Mouse (Mus musculus) megakaryocyte progenitor cell, adult 5-6 weeks (primary cell): ENCODE measurements around the gene Mdm4. TPM values are rescaled to one million over a fixed set of nuclear protein-coding genes. Genes with fewer than 3 reads are reported as not detected.

Experiments
- ATAC-seq: replicated peaks from 2 replicates; pipeline ENCODE4 v1.8.0; 2016; ENCODE audit warnings: mild to moderate bottlenecking, moderate TSS enrichment, inconsistent platforms; ENCODE audit not compliant: poor library complexity
- total RNA-seq, 2 experiments: library from RNA; stranded (forward) in 1 of 2; stranded (reverse) in 1 of 2; fragments of 157-497, 149-512 nt in 1 of 2; fragments of 200-1000 nt in 1 of 2; gene quantifications; 2 replicates each; pipeline versions ENCODE4 v1.2.3 to v1.2.4; 2015 to 2017

The Mdm4 gene
- total RNA-seq (2015), result 65.0 and 85.1 TPM in 2 replicates
- 105 and 121 TPM in 2 replicates for total RNA-seq (2017)

DNA sequence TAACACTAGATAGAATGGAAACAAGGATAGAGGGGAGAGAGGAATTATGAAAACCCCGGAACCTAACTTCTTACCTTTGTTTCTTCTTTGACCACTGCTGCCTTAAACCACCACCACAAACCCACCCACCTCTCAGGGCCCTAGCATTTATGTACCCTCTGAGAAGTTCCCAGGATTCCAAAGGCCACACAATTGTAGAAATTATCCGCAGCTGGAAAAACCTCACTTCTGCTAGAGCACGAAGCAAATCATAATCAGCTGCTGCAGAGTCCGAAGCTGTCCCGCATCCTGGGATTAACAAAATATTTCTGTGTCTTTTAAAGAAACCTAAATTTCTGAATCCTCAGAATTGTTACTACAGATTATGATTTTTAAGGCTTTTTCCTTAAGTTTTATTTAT lies at the start of gene Mdm4:
Gene Mdm4, minus strand, starts transcription at position 101 of the 400 bp plus-strand sequence.
- no peak for ATAC-seq

DNA sequence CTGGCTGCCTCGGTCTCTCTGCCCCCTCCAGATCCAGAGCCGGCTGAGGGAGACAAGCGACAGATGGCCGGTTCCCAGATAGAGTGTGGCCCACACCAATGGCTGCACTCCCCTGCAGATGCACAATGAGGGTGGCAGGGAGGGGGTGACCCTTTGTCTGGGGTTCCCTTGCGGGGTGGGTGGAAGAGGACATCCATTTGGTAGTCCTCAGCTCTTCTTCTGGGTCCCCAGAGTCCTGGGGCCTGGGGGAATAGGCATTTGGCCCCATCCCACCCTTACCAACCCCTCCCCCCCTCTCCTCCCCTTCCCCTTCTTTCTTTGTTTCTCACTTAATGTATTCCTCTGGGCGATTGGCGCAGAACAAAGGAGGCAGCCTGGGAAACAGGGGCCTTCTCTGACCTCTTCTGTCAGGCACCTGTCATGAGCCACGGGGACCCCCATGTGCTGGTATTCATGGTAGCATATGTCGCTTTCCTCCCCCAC lies 49.8 kb upstream of the Mdm4 start:
- ATAC-seq, result no peak

DNA sequence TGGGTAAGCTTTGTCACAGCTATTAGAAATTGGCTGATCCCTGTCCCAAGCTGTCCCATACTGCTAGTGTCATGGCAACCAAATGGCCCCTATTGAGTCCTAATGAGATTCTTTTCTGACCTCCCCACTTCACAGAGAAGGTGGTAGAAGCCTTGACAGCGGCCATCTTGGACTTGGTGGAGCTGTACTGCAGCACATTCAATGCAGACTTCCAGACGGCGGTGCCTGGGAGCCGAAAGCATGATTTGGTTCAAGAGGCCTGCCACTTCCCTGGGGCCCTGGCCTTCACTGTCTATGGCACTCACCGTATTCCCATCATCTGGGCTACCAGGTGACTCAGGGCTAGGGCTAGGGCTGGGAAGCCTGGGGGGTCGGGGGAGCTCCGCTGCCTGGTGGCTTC lies 49.1 kb upstream of the Mdm4 start:
- no peak for ATAC-seq

DNA sequence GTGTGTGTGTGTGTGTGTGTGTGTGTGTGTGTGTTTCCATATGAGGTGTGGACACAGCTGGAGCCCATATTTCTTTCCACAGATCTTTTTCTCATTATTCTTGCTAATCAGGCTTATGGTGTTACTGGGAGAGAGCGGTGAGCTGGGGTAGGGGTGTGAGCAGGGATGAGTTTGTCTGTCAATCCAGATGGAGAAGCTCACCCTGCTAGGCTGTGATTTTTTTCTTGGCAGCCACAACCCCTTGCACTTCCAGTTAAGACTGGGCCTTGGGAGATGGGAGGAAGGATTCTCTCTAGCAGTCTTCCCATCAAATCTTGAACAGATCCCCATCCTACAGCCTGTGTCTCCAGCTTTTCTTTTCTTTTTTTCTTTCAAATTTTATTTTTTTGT lies 48.0 kb upstream of the Mdm4 start:
- ATAC-seq, result no peak

DNA sequence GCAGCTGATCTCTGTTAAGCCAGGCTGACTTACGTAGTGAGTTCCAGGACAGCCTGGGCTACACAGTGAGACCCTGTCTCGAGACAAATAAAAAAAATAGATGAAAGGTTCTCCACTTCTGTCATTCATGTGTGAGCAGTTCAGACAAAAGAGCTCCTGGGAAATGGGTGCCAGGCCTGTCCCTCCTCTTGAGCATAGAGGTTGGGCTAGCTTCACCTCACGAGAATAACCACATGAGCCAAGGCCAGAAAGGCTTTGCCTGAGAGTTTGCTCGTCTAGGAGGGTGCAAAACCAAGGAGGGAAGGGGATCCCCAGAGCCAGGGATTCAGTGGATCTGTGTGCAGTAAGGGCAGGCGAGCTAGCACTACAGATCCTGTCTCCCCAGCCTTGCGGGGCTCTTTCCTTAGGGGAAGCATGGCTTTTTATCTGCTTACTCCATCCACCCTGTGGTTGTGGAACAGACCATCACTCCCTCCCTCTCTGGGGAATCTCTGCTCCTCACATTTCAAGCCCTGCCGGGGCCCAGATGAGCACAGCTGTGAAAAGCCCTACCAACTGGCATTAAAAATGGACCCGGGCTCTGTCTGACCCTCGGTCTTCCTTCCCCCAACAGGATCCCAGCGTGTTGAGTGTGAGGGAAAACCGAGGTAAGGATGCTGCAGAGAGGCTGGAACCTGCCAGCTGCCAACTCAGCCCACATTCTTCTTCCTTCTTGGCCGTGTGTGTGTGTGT lies 47.4 kb upstream of the Mdm4 start:
- ATAC-seq, result no peak

DNA sequence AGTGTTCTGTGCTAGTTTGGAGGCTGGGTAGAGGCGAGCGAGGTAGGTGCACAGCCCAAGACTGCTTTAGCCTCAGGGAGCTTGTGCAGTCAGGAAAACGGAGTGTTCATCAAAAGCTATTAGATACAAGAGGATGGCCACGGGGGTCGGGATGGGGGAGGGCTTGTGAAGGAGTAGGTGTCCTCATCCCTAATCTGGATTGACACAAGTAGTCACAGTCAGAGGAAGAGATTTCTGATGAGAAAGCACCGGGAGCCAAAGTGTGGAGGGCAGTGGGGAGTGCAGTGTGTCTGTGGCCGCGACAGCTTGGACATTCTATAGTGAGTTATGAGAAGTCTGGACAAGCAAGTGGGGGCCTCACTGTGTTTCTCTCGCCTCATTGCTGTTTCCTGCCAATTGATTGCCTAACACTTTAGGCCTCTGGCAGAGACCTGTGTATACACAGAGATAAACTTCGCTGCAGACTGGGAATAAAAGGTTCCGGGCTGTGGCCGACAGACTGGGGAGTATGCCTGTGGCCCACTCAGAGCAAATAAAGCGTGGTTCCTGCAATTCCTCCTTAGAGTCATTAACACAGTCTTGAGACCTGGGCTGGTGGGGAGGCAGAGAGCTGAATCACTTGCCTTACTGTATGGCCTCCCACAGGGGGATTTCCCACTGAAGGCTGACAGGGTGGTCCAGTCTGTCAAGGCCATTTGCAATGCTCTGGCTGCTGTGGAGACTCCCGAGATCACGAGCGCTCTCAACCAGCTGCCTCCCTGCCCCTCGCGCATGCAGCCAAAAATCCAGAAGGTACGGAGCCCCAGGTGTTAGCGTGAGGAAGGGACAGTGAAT lies 46.5 kb upstream of the Mdm4 start:
- ATAC-seq, result 0 out of 2 replicates have a peak, but pooled peaks have one; percentile 4

DNA sequence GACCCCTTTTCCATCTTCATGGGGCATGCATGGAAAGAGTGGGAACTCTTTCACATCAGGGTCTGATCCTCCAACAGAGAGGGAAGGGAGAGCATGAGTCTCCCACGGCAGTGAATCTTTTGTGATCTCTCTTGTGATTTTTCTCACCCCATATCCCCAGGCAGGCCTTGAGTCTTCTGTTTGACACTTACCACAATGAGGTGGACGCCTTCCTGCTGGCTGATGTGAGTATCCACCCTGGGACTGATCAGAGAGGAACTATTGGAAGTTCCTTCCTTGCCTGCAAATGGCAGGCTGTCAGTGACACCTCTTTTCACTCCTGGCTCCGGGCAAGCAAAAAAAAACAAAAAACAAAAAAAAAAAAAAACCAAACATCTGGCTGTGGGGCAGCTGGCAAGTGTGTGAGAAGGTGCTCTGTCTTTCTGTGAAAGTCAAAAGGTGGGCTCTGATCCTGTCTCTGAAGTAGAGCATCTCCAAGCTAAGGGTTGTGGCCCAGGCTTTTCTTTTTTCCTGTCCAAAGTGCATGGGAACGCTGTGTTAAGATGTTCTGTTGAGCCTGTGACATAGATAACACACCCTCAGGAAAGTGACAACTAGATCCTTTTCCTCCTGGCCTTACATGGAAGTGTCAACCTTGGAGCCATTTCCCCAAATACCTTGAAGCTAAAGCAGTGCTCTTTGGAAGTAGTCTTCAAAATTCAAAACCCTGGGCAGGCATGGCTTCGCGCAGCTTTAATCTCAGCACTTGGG lies 45.5 kb upstream of the Mdm4 start:
- no peak for ATAC-seq

DNA sequence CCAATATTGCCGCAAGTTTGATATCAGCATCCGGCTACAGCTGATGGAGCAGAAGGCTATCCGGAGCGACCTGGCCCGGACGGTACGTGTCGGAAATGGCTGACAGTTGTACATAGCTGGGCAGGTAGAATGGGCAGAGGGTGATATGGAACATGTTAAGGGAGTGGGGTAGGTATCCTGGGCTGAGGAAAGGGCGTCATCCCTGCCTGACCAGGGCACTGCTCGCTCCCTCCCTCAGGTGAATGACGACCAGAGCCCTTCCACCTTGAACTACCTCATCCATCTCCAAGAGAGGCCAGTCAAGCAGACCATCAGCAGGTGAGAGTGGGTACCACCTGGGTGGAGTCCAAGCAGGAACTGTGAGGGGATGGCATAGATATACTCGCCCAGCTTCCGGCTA lies 44.2 kb upstream of the Mdm4 start:
- ATAC-seq, result no peak

DNA sequence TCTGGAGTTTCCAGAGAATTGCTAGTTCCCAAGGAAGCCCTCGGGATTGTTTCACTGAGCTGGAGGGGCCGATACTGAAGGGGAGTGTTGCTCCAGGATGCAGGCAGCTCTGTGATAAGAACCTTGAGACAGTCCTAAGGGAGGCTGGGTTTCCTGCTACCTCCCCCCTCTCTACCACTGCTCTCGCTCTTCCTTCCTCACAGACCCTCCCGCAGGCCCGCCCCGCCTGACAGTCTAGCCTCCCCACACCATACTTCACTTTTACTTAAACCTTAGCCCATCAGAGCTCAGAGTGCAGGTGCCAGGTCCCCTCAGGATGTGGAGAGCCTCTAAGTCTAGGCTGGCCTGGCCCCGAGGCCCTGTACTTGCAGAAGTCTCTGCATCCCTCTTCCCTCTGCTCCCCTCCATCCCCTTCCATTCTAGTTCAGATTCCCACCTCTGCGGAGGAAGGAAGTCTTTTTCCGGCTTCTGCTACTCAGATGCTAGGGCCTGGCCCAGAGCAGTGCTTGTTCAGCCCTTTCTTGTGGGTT lies 43.0 kb upstream of the Mdm4 start:
- ATAC-seq, result peak; percentile 59

DNA sequence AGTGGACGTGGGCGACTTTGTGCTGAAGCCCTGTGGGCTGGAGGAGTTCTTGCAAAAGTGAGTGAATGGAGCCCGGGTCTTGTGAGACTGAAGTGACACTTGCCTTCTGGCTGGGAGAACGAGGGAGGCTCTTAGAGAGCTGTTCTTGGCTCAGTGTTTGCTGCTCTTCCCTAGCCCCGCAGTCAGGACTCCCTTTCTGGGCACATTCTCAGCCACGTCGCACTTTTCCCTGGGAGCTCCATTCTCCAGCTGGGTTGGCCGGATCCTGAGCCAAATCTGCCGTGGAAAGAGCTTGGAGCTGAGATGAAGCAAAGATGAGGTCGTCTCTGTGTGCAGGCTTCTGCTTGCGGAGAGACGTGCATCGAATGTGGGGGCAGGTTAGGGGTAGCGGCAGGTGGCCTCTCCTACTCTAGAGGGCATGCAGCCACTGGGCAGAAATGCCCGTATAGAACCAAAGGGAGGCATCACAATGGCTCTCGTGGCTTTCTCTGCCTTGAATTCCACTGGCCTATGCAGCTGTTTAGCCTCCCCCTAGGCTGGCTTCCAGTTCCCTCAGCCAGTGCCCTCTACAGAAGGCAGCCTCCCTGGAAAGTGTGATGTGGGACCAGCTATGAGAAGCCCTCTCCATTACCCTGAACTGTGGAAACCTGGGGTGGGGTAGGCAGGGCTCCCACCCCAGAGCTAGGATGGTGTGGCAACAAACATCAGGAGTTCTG lies 41.5 kb upstream of the Mdm4 start:
- no peak for ATAC-seq

DNA sequence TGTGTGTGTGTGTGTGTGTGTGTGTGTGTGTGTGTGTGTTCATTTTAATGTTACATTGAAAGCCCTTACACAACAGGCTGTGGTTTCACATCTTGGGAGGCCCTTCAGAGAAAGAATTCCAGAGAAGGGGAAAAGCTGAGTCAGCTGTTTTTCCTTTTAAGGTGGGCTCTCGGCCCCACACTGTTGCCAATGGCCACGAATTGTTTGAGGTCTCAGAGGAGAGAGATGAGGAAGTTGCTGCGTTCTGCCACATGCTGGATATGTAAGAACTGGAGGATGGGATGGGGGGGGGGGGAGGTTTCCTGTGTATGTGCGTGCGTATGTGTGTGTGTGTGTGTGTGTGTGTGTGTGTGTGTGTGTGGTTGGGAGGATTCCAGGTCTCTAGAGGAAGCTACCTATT lies 39.8 kb upstream of the Mdm4 start:
- ATAC-seq, result peak; percentile 54

DNA sequence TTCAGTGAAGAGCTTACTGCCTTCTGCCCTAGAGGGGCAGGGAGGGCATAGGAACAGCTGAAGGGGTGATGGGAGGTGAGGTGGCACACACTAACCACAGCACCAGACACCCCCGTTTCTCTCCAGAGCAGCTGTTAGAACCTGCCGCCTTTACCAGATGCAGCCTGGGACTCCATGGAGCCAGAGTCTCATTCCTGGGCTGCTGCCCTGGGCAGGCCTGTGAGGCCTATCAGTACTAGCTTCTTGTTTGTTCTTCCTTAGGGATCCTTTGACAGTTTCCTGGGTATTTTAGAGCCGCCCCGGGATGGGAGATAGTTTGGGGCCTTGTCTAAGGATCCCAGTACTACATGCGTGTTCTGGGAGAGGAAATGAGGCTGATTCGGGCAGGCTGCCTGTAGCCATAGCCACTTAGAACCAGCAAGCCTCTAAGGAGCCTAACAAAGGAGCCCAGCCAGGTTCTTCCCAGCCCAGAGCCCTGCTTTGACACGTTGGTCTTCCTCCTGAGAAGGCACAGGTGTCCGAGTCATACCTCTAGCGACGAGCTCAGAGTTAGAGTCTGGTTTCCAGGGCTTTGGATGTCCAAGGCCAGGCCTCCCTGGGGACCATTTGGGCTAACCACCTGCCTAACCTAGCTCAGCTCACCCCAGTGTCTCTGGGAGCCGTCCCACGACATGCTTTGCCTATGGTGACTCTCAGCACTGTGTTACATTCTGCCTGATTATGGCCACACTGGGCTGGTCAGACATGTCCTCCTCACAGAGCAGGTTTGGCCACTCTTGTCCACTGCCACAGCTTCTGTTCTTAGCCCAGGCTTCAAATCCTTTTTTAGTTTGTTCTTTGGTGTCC lies 39.1 kb upstream of the Mdm4 start:
- no peak; the same call in 1 of the 2 replicates for ATAC-seq

DNA sequence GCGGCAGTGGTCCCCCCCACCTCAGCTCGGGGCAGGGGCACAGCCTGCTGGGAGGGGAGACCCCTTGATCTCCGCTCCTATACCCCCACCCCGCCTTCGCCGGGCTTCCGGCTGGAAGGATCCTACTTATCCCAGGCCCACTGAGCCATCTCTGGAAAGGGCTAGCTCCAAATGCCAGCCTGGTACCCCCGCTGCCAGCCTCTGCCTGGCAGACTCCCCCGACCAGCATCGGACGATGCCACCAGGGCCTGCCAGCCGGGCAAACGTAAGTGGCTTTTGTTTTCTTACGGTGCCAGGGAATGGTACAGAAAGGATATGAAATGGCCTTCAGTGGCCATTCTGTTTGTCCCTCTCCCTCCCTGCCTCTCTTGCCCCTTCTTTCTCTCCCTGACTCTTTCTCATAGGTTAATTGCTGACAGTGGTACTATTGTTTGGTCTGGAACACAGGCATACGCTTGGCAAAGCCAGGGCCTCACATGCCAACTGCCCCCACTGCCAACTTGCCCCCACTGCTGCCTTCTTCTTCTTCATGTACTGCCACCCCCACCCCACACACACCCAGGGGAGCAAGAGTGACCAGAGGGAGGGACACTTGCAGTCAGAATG lies 38.4 kb upstream of the Mdm4 start:
- ATAC-seq, result no peak

DNA sequence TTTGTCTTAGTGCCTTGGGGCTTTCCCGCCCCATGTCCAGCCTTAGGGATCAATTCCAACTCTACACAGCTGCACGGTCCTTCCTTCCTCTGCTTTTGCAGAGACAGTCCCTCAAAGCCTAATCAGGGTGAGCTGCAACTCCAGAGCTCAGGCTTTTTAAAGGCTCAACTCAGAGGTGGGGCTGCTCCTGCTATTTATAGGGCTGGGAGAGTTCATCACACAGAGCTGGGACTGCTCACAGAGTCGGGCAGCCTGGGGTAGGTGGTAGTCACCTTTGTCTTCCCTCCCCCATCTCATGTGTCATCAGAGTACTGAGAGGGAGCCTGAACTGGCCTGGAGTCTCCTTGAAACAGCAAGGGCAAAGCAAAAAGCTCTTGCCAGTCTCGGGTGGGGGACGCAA lies 37.9 kb upstream of the Mdm4 start:
- ATAC-seq, result no peak

DNA sequence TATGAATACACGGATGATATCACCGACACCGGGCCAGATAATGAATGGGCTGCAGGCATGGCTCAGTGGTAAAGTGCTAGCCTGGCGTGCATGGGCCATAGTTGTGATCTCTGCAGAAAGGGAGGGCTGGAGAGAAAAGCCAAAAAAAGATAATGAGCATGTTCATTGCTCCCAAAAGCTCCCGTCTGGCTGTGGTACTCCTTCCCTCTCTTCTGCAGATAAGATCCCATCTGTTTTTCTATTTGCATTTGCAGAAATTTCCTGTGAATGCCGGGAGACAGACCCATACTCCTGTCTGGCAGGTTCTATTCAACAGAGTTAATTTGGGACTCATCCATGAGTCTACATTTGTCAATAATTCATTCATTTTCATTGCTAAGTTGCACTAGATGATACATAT lies 32.8 kb upstream of the Mdm4 start:
- no peak for ATAC-seq

DNA sequence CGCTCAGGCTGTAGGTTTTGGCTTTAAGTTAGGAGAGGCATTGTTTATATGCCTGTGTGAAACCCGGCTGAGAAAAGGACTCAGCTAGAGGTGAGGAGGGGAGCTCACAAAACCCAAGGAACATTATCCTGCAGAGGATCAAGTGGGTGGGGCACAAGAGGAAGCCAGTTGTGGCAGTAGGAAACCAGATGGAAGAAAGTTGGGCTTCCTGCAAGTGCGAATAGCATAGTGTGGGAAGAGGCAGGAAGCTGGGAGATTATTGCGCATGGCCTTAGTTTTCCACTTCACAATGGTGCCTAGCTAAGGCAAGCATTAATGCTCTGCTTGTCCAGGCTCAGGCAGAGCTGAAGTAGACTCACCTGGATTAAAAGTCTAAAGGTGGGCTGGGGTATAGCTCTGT lies 30.3 kb upstream of the Mdm4 start:
- no peak for ATAC-seq

DNA sequence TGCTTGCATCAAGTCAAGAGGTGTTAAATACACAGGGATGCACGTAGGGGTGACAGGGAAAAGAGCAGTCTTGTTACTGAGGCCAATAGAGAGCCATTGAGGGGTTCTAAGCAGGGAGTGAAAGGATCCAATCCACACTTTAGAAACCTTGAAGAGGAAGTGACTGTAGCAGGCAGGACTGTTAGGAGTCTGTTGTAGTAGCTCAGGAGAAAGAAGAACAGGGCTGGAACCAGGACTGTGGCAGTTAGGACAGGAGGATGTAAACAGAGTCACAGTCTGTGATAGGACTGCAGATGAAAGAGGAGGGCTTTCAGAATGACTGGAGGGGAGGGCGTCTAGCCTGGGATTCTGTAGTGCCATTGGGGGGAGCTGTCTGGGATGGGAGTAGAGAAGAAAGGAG lies 29.2 kb upstream of the Mdm4 start:
- peak; percentile 54 for ATAC-seq

DNA sequence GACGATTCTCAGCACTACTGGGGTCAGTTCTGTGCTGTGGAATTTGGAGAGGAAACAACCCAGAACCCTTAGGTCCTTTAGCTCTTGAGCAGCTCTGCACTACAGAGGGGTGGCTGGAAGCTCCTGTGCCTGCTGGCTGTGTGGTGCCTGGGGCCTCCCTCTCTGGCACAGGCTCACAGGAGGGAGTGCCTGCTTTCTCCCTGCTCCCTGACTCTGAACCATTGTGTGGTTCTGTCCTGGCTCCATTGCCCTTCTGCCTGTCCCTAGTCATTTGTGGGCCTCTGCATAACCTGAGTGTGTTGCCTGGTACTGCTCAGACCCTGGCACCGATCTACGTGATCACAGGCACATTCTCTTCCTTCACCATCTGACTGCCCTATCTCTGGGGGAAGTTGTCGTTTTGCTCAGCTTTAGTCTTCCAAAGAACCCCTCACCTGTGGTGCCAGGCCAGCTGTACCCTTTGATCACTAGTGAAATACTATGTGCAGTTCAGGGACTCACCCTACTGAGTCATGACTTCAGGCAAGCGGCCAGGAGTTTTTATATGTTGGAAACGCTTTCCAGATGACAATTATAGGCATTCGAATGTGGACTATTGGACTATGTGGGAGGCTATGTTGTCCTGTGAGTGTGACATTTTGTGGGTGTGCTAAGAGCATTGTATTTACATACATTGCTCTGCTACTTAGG lies 27.1 kb upstream of the Mdm4 start:
- ATAC-seq, result peak; percentile 25; the same call in 1 of the 2 replicates

DNA sequence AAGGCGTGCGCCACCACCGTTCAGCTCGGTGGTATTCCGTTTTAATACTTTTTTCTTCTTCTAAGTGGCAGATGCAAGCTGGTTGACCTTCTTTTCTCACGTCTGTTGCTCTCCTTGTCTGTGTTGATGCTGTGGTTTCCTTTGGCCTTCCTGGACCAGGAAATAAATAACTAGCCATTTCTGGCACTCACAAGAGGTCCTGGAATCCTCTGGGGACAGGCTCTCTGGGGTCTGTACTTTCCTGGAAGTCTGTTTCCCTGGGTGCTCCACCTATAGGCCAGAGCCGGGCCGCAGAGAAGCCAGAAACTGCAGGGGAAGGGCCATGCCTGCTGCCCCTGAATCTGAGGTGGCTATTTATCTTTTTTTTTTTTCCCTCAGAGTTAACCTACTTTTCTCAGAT lies 24.0 kb upstream of the Mdm4 start:
- no peak for ATAC-seq
